Mouse (Mus musculus) CH12F3 (cell line): ENCODE measurements at regions not wholly inside any gene's neighbourhood (a gene's known extent, or its start where the extent isn't known, plus 50 kb on each side); places are given as distances from the start of the nearest gene placed in this dataset.

Source experiments
- in situ Hi-C: fragments of 300-500 bp; cut with MboI; formaldehyde crosslinking; loops from 2 replicates; pipeline ENCODE4 v1.14.3; 2020; ENCODE audit warnings: low sequenced_read_pairs

DNA sequence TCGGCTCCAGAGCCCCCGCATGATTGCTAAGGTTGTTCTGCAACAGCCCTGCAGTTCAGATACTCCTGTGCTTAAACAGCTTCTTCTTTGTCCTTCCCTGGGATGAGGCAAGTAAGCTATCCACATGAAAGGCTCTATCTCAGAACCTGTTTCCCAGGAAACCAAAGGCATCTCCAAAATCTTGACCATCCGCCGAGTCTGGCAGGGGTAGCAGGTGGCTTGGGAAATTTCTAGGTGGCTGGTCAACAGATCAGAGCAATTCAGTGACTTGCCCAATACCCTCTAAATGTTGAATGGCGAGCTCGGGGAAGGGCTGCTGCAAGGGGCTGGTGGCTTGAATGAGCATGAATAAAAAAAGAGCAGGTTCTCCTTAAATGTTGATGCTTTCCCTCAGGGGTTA, 229.7 kb upstream of the Mphosph6 start:
- in situ Hi-C loops = no loop called here

DNA sequence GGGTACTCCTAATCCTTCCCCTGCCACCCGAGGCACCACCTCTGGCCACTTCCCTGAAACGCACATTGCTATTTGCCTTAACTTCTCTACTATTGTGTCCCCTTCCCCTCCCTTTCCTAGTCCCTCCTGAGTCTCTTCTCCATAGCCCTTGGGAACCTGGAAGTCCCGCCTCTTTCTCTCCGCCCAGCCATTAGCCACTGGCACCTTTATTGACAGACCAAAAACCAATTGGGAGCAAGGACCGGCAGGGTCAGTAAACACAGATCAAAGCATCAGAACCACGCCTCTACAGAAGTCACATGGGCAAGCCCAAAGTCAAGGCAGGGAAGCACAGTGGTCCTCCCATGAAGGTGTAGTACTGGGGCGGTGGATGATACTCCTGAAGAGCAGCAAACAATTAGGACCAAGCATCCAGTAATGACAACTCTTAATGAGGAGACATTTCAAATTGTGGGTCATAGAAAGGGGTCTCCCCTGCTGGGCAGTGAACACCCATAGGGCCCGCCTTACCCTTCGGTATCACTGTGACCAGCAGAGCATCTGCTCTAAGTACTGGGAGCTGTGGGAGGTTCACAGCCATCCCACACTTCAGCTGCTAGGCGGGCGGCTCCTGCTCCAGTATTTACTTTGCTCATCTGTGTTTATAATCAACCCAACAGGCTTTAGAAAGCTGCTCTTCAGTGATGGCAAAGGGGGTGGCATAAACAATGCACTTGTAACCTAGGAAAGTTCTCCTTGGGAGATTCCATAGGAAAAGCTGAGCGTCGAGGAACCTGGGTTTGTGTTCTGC, 226.5 kb upstream of the Mphosph6 start:
- in situ Hi-C loops = no loop called here

DNA sequence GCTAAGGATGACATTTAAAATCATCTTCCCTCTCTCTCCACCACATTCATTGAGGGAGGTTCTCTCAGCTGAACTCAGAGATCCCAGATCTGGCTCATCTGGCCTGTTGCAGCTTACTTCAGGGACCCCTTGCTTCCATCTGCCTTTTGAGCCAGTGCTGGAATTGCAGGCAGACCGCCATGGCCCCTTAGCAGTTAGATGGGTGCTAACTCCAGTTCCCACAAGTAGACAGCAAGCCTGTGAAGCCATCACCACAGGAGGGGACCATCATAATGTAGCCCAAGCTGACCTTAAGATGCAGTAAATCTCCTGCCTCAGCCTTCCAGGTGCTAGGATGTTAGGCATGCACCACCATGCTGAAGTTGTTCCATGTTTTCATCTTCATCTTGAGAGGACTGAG, 221.7 kb upstream of the Mphosph6 start:
- in situ Hi-C loops = no loop called here

DNA sequence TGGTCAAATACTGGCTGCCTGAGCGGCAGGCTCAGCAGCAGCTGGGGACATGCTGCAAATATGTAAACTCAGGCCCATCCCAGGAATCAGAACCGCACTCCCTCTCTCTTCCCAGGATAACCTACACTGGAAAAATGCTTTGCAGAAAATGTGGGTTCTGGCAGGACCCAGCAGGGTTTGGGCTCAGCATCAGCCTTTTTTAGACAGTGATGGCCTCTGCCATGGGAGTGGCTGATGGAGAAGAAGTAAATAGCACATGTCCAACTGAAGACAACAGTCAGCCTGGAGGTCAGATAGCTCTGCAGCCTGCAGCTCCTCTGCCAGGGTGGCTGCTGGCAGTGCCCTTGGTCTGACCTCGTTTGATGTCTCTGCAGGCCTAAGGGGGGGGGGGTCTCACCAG, 220.2 kb upstream of the Mphosph6 start:
- in situ Hi-C loops = no loop called here

DNA sequence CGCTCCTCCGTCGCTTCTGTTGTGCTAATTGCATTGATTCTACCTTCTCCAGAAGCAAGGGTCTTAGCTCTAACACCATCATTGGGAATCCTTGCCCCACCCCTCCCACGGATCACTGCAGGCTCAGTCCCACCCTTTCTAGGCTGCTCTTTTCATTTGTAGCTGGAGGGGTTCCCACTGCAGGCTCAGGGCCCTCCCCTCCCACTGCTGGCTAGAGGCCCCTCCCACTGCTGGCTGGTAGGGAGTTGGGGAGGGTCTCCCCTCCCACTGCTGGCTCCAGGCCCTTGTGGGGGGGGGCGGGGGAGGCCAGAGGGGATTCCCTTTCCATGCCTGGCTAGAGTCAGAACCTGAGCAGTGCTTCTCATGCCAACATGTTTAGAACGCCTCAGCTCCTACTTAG, 215.5 kb upstream of the Mphosph6 start:
- in situ Hi-C loops = no loop called here

DNA sequence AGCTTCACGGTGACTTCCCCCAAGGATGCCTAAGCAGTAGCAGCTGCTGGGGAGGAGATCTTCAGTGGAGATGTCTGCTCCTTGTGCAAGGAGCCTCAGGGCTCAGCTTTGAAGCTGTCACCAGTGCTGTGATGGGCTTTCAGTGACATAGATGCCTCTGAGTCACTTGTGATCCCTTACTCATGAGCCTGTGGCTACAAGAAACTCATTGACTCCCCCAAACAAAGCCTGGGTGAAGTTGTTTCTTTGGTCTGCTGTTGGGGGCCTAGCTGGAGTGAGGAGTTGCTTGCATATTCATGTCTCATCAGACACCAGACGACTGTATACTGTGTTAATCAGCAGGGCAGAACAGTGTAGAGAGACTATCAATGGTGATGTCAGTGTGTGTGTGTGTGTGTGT, 203.4 kb upstream of the Mphosph6 start:
- in situ Hi-C loops = no loop called here

DNA sequence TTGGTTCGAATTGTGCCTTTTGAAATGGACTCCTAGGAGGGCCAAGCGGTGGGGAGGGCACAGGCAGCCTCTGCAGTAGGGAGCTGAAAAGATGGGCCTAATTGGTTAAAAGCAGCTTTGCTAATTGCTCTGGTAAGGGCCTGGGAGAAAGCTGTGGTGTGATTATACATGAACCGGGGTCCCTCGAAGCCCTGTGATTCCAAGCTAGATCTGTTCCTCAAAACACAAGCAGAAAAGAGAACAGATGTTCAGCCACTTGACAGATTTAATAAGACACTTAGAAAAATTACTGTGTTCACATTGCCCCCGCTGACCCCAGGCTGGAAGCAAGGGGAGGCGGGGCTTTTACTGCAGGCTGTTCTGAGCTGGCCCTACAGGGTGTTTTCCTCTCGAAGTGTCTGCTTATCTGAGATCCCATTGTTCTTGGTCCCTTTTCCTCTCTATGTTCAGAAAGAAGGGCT, 202.7 kb upstream of the Mphosph6 start:
- in situ Hi-C loops = no loop called here

DNA sequence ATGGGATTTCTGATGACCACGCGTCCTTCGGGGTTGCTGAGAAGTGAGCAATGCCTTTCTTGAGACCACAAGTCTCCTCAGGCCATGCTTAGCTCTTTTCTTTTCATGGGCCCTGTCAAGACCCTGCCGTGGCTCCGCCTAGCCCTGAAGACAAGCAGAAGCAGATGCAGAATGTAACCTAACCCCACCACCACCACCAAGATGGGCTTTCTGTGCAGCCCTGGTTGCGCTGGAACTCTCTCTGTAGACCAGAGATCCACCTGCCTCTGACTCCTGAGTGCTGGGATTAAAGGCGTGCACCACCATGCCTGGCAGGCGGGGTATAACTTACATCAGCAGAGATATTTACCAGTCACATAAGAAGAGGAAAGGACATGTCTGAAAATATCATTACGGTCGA, 199.4 kb upstream of the Mphosph6 start:
- in situ Hi-C loops = no loop called here

DNA sequence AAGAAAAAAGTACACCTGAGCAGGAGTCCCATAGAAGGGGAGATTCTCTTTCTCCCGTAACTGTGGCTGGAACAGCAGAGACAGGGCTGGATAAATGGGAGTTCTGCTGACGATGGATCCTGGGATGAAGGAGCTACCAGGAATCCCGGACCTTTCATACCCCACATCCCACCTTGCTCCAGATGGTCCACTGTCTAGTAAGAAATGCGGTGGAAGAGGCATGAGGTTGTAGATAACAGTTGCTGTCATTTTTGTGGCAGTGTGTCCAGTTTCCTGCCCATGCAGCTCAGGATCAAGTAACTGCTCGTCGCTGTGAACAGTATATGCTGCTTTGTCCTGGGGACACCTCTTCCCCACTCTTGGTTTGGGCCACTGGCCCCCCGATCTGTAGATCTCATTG, 190.1 kb upstream of the Mphosph6 start:
- in situ Hi-C loops = no loop called here

DNA sequence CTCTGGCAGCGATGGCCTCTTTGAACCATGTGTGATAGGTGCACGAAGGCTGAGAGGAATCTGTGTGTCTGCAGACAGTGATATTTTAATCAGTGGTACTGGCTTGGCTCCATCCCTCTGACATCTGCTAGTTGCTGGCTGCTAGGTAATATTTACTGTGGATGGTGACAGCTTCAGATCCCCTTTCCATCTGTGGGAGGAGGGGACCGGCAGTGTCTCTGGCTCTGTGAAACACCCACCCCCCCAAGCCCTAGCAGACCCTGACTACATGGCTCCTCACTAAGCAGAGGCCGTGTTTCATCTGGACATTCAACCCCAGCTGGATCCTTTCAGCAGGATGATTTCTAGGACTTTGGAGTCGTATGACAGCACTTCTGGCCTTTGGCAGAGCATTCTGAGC, 187.0 kb upstream of the Mphosph6 start:
- in situ Hi-C loops = no loop called here

DNA sequence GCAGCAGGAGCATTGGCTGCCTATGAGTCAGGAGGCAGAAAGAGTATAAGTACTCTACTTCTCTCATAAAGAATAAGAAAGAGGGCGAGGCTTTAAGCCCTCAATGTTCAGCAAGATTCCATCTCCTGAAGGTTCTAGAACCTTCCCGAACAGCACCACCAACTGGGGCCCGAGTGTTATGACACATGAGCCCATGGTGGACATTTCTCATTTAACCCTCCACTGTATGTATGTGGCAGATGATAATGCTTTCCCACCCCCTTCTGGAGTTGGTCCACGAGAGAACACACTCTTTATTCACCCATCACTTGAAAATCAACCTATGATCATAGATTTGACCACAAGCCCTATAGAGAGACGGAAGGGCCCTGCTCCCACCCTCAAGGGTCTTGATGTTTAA, 166.6 kb upstream of the Mphosph6 start:
- in situ Hi-C loops = no loop called here

DNA sequence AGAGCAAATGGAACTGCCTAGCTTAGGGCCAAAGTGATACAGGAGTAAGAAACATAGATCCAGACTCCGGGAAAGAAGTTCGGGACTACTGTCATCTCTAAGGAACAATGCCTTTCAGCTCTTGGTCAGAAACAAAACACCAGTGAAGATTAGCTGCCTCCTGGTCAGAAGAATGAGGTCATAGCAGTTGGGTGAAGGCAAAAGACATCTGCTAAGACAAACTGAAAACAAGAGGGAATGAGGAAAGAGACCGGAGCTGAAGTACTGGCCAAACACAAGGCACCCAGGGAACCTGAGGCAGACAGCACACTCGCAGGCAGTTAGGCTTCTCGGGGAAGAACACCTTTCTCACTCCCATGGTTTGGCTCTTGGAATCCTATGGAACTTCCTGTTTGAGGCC, 164.8 kb upstream of the Mphosph6 start:
- in situ Hi-C loops = no loop called here

DNA sequence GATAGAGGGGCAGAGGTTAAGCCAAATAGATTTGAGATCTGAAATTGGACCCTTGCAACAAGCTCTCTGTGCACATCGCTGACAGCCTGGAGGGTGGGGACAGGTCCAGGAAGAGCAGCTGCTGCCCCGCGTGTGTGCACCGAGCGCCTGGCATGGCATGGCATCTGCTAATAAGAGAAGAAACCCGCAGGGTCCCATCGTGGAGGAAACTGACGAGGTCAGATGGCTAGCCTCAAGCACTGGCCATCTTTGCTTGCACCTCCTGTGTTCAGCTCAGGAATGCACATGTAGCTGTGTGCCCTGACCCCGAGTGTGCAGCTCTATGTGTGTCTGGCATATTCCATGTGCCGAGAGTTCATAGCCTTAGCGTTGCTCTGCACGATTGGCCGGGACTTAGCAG, 161.7 kb upstream of the Mphosph6 start:
- in situ Hi-C loops = no loop called here

DNA sequence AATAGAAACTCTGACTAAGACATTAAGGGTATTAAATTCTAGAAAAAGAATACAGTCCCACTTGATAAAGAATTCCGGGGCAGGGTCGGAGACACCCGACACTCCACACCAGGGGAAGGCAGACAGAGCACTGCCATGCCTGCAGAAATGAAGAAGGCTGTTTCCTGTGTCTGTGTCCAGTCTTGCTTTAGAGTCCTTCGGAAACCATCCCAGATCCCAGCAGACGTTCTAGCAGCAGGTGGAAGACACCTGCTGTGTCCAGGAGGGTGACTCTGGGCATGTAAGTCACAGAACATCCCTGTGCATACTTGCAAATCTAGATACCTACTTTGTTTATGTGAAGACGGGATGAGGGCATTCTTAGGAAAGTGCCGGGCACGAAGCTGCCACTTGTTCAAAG, 160.9 kb upstream of the Mphosph6 start:
- in situ Hi-C loops = no loop called here

DNA sequence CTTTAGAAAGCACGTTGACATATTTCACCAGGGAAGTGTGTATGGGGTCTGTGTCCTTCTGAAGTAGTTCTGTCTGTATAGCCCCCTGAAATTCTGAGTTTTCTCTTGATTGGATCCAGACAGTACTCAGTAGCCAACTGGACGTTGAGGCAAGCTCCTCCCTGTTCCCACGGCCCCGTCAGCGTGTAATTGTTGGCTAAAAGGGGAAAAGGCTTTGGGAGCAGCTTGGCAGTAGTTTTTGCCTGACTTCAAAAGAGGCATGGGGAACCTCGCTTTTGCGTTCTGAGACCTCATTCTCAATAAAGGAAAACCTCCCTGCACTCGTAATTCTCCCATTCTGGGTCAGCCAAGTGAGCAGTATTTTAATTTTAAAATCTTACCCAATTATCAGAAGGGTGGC, 157.8 kb upstream of the Mphosph6 start:
- in situ Hi-C loops = no loop called here

DNA sequence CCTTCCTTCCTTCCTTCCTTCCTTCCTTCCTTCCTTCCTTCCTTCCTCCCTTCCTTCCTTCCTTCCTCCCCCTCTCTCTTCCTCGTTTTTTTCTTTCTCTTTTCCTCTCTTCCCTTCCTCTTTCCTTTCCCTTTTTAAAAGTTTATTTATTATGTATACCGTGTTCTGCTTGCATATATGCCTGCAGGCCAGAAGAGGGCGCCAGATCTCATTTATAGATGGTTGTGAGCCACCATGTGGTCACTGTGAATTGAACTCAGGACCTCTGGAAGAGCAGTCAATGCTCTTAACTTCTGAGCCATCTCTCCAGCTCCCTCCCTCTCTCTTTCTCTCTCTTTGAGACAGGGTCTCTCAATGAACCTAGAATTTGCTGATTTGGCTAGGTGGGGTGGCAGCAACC, 157.2 kb upstream of the Mphosph6 start:
- in situ Hi-C loops = no loop called here

DNA sequence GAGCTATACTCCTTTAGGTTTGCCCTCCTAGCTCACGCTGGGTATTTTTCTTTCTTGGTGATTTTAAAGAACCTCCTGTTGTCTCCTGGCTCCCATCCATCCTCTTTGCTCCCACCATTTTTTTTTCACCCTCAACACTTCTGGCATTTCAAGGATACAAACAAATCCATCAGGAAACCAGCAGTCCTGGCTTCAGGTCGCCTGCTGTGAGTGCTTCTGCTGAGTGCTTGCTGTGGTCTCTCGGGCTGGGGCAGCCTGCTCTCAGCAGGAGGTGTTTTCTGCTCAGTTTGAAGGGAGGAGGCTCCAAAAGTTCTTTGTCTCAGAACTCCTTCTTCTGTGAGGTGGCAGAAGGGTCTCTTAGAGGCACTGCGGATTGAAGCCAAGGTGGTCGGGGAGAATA, 149.9 kb upstream of the Mphosph6 start:
- in situ Hi-C loops = no loop called here

DNA sequence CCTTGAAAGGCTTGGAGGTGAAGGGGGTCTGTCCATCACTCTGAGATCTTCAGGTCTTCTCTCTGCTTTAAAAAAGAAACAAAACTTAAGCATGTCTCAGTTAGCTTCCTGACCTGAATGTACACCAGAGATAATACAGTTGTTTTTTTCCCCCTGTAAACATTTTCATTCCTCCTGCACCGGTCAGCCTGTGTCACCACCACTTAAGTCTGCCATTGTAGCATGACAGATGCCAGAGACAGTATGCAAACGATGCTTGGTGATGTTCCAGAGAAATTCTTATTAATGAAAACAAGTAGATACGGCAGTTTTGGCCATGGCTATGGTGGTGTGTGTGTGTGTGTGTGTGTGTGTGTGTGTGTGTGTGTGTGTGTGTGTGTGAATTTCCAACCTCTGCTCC, 144.8 kb upstream of the Mphosph6 start:
- in situ Hi-C loops = no loop called here

DNA sequence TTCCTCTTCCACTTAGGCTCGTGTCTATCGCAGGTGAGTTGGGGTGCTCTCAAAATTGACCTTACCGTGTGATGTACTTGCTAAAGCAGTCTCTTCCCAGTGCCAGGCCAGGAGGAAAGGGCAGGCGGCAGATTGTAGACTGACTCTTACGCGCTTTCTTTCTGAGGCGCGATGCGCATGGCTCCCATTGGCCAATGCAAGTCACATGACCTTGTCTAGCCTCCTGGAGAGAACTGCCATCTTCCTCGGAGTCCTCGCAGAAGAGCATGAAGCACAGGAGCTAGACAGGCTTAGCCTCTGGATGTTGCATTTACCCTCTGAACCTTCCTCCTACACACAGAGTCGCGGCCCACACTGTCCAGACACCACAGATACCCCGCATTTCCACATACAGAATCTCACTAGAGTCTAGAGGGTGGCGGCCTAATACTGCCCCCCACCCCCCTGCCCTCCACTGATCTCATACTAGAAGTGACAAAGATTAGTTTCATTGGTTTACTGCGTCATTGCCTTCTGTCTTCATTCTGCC, 132.9 kb upstream of the Mphosph6 start:
- in situ Hi-C loops = no loop called here

DNA sequence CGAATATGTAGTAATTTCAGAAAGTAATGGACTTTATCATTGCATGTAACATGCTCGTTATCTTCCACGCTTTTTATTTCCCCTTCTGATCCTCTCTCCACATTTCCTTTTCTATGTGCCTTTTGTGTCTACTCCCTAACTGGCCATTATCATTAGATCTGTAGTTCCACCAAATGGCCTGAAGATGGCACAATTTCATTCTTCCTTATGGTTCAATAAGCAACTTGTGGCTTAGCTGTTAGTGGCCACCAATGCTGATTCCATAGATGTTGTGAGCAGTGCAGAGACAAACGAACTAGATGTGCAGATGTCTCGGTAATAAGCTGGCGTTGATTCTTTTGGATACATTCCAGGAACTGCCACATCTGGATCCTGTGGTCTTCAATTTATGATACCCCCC, 128.9 kb upstream of the Mphosph6 start:
- in situ Hi-C loops = no loop called here

DNA sequence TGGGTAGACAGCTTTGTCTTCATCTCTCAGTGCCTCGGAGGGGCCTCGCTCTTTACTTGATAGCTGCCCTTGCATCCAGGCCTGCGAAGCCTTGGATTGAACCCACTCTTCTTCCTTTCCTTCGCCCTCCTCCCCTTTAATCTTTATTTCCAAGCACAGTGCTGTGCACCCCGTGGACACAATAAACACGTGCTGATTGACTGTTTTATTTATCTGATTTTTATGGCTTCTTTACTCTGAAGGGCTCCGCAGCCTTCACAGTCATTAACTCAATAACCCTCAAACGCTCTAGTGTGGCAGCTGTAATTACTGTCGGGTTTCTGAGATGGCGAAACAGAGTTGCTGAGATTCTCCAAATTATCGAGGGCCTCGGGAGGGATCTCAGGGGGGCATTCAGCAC, 127.9 kb upstream of the Mphosph6 start:
- in situ Hi-C loops = no loop called here

DNA sequence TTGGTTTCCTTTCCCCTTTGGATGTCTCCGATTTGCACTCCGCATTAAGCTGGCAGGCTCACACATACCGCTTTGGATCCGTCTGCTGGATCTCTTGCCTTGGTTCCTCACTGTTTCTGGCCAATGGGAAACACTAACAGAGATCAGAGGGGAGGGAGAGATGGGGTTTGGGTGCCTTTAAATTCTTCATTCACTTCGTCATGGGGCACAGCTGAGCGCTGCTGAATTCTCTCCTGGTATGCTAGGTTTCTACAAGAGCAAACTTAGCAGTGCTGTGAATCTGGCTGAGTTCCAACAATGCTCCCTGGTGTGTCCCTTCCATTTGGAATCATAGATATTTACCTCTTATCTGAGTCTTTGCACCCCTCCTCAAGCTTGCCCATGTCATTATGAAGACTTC, 121.6 kb upstream of the Mphosph6 start:
- in situ Hi-C loops = no loop called here

DNA sequence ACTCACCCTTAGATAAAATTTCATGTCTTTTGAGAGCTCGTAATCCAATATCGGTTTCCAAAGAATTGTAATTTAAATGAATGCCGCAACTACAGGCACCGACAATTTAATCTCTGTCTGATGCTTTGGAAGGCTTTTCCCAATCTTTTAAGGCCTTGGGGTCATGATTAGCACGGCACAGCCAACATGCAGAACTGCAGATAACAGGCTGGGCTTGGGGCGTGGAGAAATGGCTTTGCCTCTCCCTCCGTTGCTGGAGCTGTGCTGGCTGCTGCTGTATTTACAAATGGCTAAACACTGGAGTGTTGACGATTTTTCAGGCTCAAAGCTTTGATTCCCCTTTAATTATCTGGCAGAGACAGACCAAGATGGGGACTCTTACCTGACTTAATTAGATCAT, 101.3 kb upstream of the Mphosph6 start:
- in situ Hi-C loops = no loop called here
